Mouse (Mus musculus) neural tube, embryonic 14.5 days (tissue): ENCODE data around the gene Gm17622. TPM values are rescaled to one million over a fixed set of nuclear protein-coding genes. Genes with fewer than 3 reads are reported as not detected.

Source experiments
- ATAC-seq: fragments of 200-750 bp; cut with Nextera tagmentation; 2 replicates; pipeline ENCODE4 v1.8.0; 2017; ENCODE audit warnings: low read depth, mild to moderate bottlenecking, moderate TSS enrichment, moderate library complexity
- H3K27ac ChIP-seq: fragments of 300-500 bp; sonication (generic); 2 replicates; pipeline ENCODE4 v1.5.1; 2014; ENCODE audit warnings: low read depth, mild to moderate bottlenecking, control low read depth, low read length, moderate library complexity, mixed read lengths
- H3K27me3 ChIP-seq: fragments of 300-500 bp; sonication (generic); 2 replicates; pipeline ENCODE4 v1.6.1; 2014; ENCODE audit warnings: low read length; ENCODE audit not compliant: control insufficient read depth, insufficient read depth
- H3K36me3 ChIP-seq: fragments of 300-500 bp; sonication (generic); 2 replicates; pipeline ENCODE4 v1.6.1; 2014; ENCODE audit warnings: low read length, mixed read lengths; ENCODE audit not compliant: control insufficient read depth, insufficient read depth
- H3K4me1 ChIP-seq: fragments of 300-500 bp; sonication (generic); 2 replicates; pipeline ENCODE4 v1.6.1; 2014; ENCODE audit warnings: low read length; ENCODE audit not compliant: control insufficient read depth, insufficient read depth
- H3K4me2 ChIP-seq: fragments of 300-500 bp; sonication (generic); 2 replicates; pipeline ENCODE4 v1.6.1; 2014; ENCODE audit warnings: mild to moderate bottlenecking, low read depth, low read length, control low read depth
- H3K4me3 ChIP-seq: fragments of 300-500 bp; sonication (generic); 2 replicates; pipeline ENCODE4 v1.5.1; 2014; ENCODE audit warnings: low read depth, low read length, control low read depth, mixed read lengths
- H3K9ac ChIP-seq: fragments of 300-500 bp; sonication (generic); replicated peaks from 2 replicates; pipeline ENCODE4 v1.6.1; 2014; ENCODE audit warnings: low read depth, mild to moderate bottlenecking, control low read depth, low read length, mixed read lengths
- H3K9me3 ChIP-seq: fragments of 300-500 bp; sonication (generic); 2 replicates; pipeline ENCODE4 v1.6.1; 2016; ENCODE audit warnings: low read length; ENCODE audit not compliant: control insufficient read depth
- WGBS: fragments of 180-500 bp; shearing (Covaris S2); extraction: QIAGEN DNeasy Blood & Tissue Kit; methylation state at CpG from one replicate; pipeline ENCODE4 v1.1.7; 2014; 5-methylcytosine and 5-hydroxymethylcytosine counted together
- polyA plus RNA-seq: library from polyadenylated mRNA; unstranded; fragments of >200 nt; fragmentation: Nextera tagmentation; extraction: Ambion mirVana; gene quantifications from 2 replicates; pipeline ENCODE4 v1.2.1, GENCODE M21; 2014

The Gm17622 gene
- polyA plus RNA-seq, 1 experiment from 2014 or later: not detected

DNA sequence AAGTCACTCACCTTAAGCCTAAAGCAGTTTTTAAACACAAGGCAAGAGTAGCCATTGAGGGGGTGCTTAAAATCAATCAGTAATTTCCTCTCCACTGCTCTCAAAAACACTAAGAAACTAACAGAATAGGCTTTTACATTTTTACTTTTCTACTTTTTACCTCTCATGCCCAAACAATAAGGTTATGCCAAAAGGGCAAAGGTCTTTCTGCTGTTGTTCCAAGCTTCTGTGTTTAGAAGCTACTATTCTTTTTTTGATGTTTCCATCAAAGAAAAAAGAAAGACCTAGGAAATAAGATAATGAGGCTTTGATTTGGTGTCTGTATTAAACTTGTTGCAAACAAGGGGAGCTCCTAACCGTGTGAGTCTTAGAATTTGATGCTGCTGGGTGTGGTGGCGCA is 9.4 kb downstream of the Gm17622 start:
- Histone ChIP-seq H3K9ac (no peak overlapping the region), H3K27ac (no peak overlapping the region), H3K36me3 (no peaks in the 10 kb centered on the region), H3K4me2 (no peak overlapping the region), H3K9me3 (no peaks in the 10 kb centered on the region), H3K4me1 (no peaks in the 10 kb centered on the region), H3K27me3 (no peaks in the 10 kb centered on the region), H3K4me3 (no peak overlapping the region)
- ATAC-seq: no peak
- WGBS: 81% methylated on average over 2 of the region's 2 CpGs

DNA sequence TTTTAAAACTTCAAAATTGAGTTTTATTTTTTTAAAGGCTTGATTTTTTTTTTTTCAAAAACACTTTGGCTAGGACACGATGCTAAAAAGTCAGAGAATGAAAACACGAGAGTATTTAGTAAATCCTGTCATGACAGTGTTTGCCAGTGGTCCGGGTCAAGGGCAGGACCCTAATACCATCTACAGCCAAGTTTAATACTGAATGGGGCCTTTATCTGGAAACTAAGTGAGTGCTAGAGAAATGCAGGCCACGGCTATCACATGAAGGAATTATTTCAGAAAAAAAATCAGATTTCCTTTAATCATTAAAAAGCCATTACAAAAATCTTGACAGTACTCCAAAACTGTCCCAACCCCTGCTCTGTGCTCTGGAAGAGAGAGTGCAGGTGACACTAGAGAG is 15.1 kb downstream of the Gm17622 start:
- no peak overlapping the region for H3K4me2 ChIP-seq
- H3K27me3 ChIP-seq: no peaks in the 10 kb centered on the region
- H3K9ac ChIP-seq: no peak overlapping the region
- H3K4me1 ChIP-seq: no peaks in the 10 kb centered on the region
- no peaks in the 10 kb centered on the region for H3K36me3 ChIP-seq
- no peak overlapping the region for H3K27ac ChIP-seq
- 91% methylated on average over 4 of the region's 4 CpGs for WGBS
- no peak overlapping the region for H3K4me3 ChIP-seq
- no peak for ATAC-seq
- H3K9me3 ChIP-seq: no peaks in the 10 kb centered on the region

DNA sequence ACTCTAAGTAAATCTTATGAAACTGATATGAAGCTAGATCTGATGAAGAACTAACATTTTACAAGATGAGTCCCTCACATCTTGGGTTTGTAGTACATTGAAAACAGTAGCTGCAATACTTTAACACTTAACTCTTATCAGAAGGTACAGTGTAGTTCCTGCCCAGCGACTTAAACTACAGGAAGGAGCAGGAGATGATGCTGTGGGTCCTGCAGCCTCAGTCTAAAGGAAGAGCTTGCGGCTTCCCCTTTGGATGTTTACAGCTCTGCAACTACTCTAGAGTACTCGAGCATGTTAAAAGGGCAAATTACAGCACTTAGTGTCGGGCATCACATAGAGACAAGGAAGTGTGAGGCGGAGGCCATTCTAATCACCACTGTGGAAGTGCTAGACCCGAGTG is 15.8 kb downstream of the Gm17622 start:
- H3K4me3 ChIP-seq: no peak overlapping the region
- no peak overlapping the region for H3K4me2 ChIP-seq
- H3K9me3 ChIP-seq: no peaks in the 10 kb centered on the region
- no peak overlapping the region for H3K9ac ChIP-seq
- ATAC-seq: no peak
- no peaks in the 10 kb centered on the region for H3K36me3 ChIP-seq
- H3K4me1 ChIP-seq: no peaks in the 10 kb centered on the region
- H3K27me3 ChIP-seq: no peaks in the 10 kb centered on the region
- no peak overlapping the region for H3K27ac ChIP-seq
- 70% methylated on average over 6 of the region's 6 CpGs for WGBS

DNA sequence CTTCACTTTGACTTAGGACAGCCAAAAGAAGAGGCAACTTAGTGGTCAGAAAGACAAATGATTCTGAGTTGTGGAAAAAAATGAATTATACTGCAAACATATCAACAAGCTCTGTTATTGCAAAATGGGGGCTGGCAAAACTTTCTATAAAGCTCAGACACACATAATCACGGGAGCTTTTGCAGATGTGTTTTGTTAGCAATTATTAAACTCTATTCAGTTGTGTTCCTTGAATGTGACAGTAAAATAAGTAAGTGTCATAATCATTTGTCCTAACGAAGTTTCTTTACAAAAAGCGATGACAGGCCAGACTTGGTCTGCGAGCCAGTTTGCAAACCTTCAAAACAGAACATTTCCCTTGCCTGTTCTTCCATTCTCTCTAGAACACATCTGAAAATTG is 17.0 kb downstream of the Gm17622 start:
- H3K4me1 ChIP-seq: no peaks in the 10 kb centered on the region
- 94% methylated on average over 4 of the region's 4 CpGs for WGBS
- H3K9me3 ChIP-seq: no peaks in the 10 kb centered on the region
- H3K4me2 ChIP-seq: no peak overlapping the region
- H3K4me3 ChIP-seq: no peak overlapping the region
- no peak overlapping the region for H3K27ac ChIP-seq
- H3K9ac ChIP-seq: no peak overlapping the region
- no peaks in the 10 kb centered on the region for H3K27me3 ChIP-seq
- no peaks in the 10 kb centered on the region for H3K36me3 ChIP-seq
- ATAC-seq: no peak

DNA sequence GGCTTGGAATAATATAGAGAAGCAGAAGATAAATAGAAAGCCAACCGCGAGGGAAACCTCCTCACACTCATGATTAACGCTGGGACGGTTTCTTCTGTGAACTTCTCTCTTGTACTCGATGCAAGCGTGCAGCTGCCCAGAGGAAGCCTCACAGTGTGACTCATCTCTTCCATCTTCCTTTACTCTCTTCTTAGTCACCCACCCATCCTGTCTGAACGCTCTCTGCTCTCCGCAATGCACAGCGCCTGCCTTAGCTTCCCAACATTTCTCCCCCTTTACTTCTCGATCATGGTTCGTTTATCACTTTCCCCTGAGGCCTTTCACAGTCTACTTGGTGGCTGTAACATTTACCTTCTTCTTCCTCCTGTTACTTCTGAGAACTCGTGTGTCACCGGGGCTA is 20.1 kb downstream of the Gm17622 start:
- WGBS: 82% methylated on average over 13 of the region's 13 CpGs
- H3K4me3 ChIP-seq: no peak overlapping the region
- no peaks in the 10 kb centered on the region for H3K36me3 ChIP-seq
- H3K9ac ChIP-seq: no peak overlapping the region
- H3K27ac ChIP-seq: no peak overlapping the region
- no peaks in the 10 kb centered on the region for H3K27me3 ChIP-seq
- H3K4me2 ChIP-seq: no peak overlapping the region
- no peak for ATAC-seq
- no peaks in the 10 kb centered on the region for H3K4me1 ChIP-seq
- H3K9me3 ChIP-seq: no peaks in the 10 kb centered on the region

DNA sequence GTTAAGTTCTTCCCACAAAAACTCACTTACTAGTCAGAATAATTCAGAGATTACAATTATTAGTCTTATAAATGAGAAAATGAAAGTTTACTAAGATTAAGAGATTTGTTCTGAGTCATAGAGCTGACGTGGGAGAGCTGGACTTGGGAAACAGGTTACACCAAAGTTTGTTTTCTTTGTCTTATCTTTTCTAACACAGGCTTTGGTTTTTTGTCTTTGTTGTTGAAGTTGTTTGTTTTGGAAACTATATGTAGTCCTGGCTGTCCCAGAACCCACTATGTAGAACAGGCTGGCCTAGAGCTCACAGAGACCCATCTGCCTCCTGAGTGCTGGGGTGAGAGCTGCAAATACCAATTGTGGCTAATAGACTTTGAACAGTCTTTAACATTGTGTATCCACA is 20.7 kb downstream of the Gm17622 start:
- Histone ChIP-seq H3K9ac (no peak overlapping the region), H3K27ac (no peak overlapping the region), H3K27me3 (no peaks in the 10 kb centered on the region), H3K36me3 (no peaks in the 10 kb centered on the region), H3K4me1 (no peaks in the 10 kb centered on the region), H3K9me3 (no peaks in the 10 kb centered on the region), H3K4me2 (no peak overlapping the region), H3K4me3 (no peak overlapping the region)
- no peak for ATAC-seq
- 90% methylated on average over 1 of the region's 1 CpGs for WGBS

DNA sequence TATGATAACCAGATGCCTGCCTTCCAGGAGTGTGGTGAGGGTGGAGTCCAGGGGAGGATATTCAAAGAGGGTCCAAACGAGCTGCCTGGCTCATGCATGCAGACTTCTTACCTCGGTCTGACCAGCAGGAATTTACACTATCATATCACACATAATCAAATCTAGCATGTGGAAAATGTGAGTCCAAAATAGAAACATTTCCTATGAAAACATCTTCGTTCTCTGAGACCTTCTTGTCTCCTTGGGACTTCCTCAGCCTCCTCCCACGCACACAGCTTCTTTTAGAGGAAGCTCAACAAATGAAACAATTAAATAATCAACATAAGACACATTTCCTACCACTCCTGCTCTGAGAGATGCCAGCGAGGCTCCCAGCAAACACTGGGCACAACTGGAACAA is 21.4 kb downstream of the Gm17622 start:
- Histone ChIP-seq H3K27me3 (no peaks in the 10 kb centered on the region), H3K36me3 (no peaks in the 10 kb centered on the region), H3K4me1 (no peaks in the 10 kb centered on the region), H3K9ac (no peak overlapping the region), H3K4me2 (no peak overlapping the region), H3K27ac (no peak overlapping the region), H3K4me3 (no peak overlapping the region), H3K9me3 (no peaks in the 10 kb centered on the region)
- WGBS: 74% methylated on average over 5 of the region's 5 CpGs
- ATAC-seq: no peak

DNA sequence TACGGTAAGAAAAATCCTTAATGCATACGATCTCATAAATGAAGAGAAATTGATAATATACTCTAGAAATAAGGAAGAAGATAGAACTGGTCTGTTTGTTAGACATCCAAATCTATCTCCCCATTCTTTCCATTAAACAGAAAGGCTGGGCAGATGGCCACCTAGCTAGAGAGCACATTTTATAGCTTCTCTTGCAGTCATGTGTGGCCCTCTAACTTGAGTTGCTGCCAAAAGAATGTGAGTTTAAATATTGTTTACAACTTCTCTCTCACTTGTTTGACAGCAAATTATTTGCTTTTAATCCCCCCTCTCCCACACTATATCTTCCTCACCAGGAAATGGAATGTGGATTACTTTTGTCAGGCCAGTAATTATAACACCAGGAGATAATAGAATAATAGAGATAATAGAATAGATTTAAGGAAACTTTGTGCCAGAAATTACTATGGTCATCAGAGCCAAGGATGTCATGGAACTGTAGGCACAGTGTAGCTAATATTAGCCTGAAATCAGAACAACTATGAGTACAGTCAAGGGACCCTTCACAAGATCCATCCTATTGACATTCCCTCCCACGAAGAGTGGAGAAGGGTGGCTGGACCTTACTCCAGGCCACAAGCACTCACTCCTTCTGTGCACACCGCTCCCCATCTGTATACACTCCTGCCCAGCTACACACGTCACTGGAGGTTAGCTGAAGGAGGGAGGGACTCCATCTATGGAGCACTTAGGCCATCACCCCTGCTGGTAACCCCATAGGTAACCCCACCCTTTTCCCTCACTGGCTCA is 23.8 kb downstream of the Gm17622 start:
- Histone ChIP-seq H3K36me3 (no peaks in the 10 kb centered on the region), H3K27me3 (no peaks in the 10 kb centered on the region), H3K4me3 (no peak overlapping the region), H3K9ac (no peak overlapping the region), H3K27ac (no peak overlapping the region), H3K4me2 (no peak overlapping the region), H3K4me1 (no peaks in the 10 kb centered on the region), H3K9me3 (no peaks in the 10 kb centered on the region)
- ATAC-seq: no peak
- WGBS: 86% methylated on average over 5 of the region's 5 CpGs

DNA sequence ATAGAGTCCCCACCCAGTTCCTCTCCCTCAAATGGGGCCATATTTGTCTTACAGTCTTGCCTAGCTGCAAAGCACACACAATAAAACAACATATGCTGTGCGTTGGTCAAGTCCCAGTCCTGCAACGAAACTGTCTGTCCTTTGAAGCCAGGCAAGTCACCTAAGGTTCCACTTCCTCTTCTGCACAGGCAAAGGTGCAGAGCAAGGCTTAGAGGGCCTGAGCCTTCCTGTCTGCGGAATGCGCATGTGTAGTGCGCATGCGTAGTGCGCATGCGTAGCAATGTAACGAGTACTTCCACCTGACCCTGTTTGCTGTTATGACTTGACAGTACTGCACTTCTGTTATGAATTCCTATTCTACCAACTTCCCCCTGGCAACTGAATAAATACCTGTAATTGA is 25.7 kb downstream of the Gm17622 start:
- no peak overlapping the region for H3K27ac ChIP-seq
- ATAC-seq: no peak
- no peak overlapping the region for H3K9ac ChIP-seq

More for the DNA sequence above, 25.7 kb downstream of the Gm17622 start:
- H3K9me3 ChIP-seq: no peaks in the 10 kb centered on the region
- no peaks in the 10 kb centered on the region for H3K36me3 ChIP-seq
- no peaks in the 10 kb centered on the region for H3K4me1 ChIP-seq
- H3K4me3 ChIP-seq: no peak overlapping the region
- no peak overlapping the region for H3K4me2 ChIP-seq
- 97% methylated on average over 9 of the region's 9 CpGs for WGBS
- H3K27me3 ChIP-seq: no peaks in the 10 kb centered on the region
